Mouse (Mus musculus) gastrocnemius, adult 2 months (tissue): ENCODE results near the gene Leng1. TPM values are rescaled to one million over a fixed set of nuclear protein-coding genes. Genes with fewer than 3 reads are reported as not detected.
"Not testable (repeated sequence)": the region's sequence is repeated elsewhere in the genome, so short reads cannot be mapped to it uniquely, and the experiment has no call there.

Source experiments
- DNase-seq: peaks from one replicate; pipeline ENCODE4 v3.0.0; 2022
- H3K27ac ChIP-seq: fragments of 200-600 bp; 2 replicates; pipeline ENCODE4 v1.8.1; 2022; ENCODE audit warnings: mild to moderate bottlenecking
- H3K4me3 ChIP-seq: fragments of 200-600 bp; 2 replicates; pipeline ENCODE4 v1.8.1; 2022; ENCODE audit warnings: mild to moderate bottlenecking, moderate library complexity
- CTCF ChIP-seq: fragments of 200-600 bp; IDR thresholded peaks from 2 replicates; pipeline ENCODE4 v1.8.1; 2022; ENCODE audit warnings: antibody characterized with exemption, mild to moderate bottlenecking, moderate library complexity
- intact Hi-C: fragments of 180-260 bp; cut with DNase I; formaldehyde crosslinking; loops from one replicate; pipeline ENCODE4 v1.15.1; 2025
- long read RNA-seq, 2 experiments: library from polyadenylated mRNA; stranded (forward); transcript quantifications; one replicate each; pipeline ENCODE4 v2.0.0; 2021
- total RNA-seq, 2 experiments: library from RNA; stranded (reverse); gene quantifications; 2 replicates each; pipeline ENCODE4 v1.2.3; 2021

Leng1 gene
- total RNA-seq = 1 to 10 TPM; 4.9 to 6.8 TPM
- long read RNA-seq, experiment 1, transcript Leng1-201 (4 exons, 2,222 nt) = major isoform, 16 of 16 reads
- long read RNA-seq, experiment 1, partial matches to known transcripts = 0 of 16 reads
- long read RNA-seq, experiment 1, other reads (novel, unspliced or antisense) = 0 of 16 reads
- long read RNA-seq, experiment 2, transcript Leng1-201 (4 exons, 2,222 nt) = major isoform, 22 of 24 reads
- long read RNA-seq, experiment 2, partial matches to known transcripts = 1 of 24 reads
- long read RNA-seq, experiment 2, other reads (novel, unspliced or antisense) = 1 of 24 reads

DNA sequence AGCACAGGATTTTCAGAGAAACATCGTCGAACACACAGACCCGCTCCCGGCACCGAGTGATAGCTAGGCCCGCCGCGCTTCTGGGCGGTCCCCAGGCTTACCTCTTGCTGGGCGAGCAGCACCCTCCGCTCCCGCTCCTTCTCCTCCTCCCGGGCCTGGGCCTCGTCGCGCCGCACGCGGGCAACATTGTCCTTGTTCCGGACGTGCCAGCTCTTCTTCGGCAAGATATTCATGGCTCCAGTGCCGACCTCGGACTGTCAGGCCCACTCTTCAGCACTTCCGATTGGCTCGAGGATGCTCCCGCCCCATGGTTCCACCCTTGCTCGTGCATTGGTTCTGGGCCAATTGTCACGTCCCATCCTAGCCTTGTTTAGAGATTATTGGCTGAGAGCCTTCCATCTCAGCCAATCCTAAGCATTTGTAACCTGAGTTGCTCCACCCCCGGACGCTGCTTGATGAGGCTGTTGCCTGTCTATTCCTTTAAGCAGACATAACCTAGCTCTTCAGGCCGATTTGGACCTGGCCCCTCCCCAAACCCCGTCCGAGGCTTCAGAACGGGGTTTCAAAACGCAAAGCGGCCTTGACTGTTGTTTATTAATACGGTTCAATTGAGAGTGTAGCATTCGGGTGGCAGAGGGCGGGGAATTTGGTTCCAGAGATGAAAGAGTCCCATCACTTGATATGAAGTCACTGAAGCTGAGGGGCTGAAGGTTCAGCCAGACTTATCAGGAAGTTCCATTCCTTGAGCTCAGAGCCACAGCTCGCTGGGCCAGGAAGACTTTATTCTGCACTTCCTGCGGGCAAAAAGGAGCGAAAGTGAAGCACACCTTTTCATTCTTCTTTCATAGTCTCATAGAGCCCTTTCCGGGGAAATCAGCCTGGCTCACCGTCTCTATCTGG is at the start of gene Leng1:
Gene Leng1, minus strand, starts transcription at position 626 of the 900 bp plus-strand sequence.
- Histone ChIP-seq H3K27ac (peak within 1 kb of the TSS; percentile 92), H3K4me3 (peak within 1 kb of the TSS; percentile 78)
- TF ChIP-seq CTCF = no peak
- intact Hi-C loops = loop anchor here (1.0 to 2.0 kb wide), 2 partner anchors 20 to 27 kb away; partner anchors contain the start of genes Cnot3, Mboat7 and Tsen34
- DNase-seq = peak; percentile 98

DNA sequence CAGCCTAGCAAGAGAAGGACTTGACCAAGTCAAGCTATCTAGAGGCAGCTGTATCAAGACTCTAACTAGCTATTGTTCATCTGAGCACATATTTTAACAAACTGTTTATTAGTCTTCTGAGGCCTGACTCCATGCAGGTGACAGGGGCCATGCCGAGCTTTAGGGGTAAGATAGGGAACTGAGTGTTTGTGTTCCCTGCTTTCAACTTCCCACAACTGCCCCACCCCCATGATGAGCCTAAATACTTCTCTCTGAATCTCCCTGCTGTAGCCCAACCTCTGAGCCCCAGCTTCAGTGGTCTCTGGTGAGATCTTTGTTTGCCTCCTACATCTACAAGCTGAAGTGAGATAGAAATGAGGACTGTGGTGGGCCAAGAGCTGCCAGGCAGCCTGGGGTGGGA is 49.6 kb upstream of the Leng1 start:
- DNase-seq = no peak
- TF ChIP-seq CTCF = no peak
- Histone ChIP-seq H3K27ac (no peak overlapping the region), H3K4me3 (no peak overlapping the region)
- intact Hi-C loops = no loop called here

DNA sequence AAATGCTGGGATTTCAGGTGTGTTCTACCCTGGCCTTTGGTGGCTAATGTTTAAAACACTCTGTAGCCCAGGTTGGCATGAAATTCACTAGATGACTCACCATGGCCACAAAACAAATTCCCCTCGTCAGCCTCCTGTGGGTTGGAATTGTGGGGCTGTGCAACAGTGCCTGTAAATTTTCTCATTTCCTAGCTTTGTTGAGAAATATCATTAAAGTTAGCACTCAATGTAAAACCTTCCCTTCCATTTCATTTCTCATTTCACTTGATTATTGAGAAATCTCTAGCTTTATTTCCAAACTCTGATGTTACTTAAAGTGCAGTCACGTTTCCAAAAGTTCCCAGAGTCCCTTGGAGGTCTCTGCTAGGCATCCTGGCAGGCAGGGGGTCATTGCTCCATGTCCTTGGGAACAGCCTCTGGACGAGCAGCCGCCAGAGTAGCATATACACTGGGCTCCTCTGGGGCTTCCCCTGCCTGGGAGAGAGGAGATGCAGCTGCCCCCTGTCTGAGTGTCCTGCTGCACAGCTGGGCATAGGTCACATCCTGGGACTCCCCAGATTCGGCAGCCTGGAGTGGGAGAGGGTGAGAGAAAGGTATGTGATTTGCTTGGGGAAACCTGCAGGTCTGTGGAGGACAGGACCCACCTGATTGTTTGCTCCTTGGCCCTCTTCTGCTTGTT is 46.8 kb upstream of the Leng1 start:
- intact Hi-C loops = no loop called here
- no peak overlapping the region for H3K27ac ChIP-seq
- H3K4me3 ChIP-seq = no peak overlapping the region
- no peak for TF ChIP-seq CTCF
- no peak for DNase-seq

DNA sequence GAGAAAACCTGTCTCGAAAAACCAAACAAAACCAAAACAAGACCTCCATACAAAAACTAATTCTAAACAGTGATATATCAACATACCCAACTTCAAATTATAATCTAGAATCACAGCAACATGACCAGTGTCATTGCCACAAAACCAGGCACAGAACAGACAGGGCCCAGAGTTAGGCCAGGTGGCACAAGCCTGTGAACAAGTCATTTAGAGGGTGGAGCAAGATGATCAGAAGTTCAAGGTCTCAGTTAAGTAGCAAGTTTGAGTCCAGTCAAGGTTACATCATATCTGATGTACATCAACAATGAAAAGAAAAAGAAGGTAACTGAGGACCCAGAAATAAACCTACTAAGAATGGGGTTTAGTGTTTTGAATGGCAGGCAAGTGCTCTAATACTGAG is 43.4 kb upstream of the Leng1 start:
- no peak overlapping the region for H3K4me3 ChIP-seq
- no peak for DNase-seq
- no peak overlapping the region for H3K27ac ChIP-seq
- TF ChIP-seq CTCF = no peak
- intact Hi-C loops = loop anchor here (10.0 kb wide), 1 partner anchor 726 kb away; no protein-coding TSS in a partner anchor

DNA sequence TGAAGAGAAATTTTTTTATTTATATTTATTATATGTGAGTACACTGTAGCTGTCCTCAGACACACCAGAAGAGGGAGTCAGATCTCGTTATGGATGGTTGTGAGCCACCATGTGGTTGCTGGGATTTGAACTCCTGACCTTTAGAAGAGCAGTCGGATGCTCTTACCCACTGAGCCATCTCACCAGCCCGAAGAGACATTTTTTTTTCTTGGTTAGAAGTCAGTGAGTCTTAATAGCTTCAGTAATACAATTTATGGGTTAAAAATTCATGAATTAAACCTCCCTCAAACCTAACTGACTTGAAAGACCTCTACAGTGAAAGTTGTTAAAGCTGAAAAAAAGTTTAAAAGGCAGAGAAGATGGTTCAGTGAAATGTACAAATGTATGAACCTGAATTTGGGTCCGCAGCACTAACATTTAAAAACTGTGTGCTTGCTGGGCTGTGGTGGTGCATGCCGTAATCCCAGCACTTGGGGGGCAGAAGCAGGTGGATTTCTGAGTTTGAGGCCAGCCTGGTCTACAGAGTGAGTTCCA is 42.9 kb upstream of the Leng1 start:
- intact Hi-C loops = loop anchor here (10.0 kb wide), 1 partner anchor 726 kb away; no protein-coding TSS in a partner anchor
- not testable (repeated sequence) for H3K4me3 ChIP-seq, DNase-seq, H3K27ac ChIP-seq

DNA sequence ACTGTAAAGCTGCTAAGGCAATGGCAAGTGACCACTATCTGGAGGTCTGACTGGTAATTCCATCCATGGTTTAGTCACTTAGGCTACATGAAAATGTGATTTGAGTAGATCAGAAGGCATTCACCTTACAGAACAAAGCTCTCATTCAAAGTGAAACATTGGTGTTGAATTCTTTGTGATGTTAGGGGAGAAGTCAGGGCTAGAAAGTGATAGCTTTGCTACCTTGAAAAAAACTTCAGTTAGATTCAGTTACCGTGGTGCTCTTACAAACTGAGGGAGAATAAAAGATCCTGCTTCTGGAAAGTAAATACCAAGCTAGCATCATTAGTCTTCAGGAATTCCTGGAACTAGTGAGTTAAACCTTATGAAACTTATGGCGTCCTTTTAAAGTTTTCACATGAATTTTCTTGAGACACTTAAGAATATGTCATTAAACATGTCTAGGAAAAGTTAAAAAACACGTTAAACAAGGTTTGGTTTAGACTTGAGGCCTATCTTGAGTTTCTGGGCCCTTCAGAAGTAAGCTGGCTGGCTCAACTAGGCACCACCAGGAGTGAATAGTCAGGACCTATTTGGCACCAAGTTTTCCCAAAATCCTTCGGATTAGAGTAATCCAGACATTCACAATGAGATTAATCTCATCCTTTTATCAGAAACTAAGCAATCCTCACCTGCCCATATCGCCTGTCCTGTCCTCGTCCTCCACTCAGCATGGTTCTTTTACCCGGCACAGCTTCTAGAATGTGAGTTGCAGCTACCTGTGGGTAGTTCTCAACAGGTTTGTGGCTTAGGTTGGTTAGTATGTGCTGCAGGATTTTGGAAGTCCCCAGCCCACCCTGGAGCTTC is 42.2 kb upstream of the Leng1 start:
- no peak overlapping the region for H3K4me3 ChIP-seq
- intact Hi-C loops = loop anchor here (10.0 kb wide), 1 partner anchor 727 kb away; no protein-coding TSS in a partner anchor
- H3K27ac ChIP-seq = no peak overlapping the region
- no peak for TF ChIP-seq CTCF
- DNase-seq = no peak

DNA sequence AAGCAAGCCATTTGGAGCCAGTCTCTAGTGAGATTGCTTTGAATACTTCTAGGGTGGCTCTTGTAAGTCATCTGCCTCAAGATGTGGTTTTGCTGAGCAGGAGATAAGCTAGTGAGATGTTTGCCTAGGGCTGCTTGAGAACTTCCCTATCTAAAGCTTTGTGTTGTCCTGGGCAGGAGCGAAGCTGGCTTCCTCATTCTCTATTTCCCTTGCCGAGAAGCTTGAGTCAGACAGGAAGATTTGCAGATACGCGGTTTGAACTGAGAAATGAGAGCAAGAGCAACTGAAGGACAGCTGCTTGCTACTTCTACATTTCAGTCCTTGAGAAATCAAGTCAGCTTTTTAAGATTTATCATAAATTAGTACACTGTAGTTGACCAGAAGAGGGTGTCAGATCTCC is 41.4 kb upstream of the Leng1 start:
- H3K27ac ChIP-seq = no peak overlapping the region
- intact Hi-C loops = loop anchor here (10.0 kb wide), 1 partner anchor 728 kb away; no protein-coding TSS in a partner anchor

DNA sequence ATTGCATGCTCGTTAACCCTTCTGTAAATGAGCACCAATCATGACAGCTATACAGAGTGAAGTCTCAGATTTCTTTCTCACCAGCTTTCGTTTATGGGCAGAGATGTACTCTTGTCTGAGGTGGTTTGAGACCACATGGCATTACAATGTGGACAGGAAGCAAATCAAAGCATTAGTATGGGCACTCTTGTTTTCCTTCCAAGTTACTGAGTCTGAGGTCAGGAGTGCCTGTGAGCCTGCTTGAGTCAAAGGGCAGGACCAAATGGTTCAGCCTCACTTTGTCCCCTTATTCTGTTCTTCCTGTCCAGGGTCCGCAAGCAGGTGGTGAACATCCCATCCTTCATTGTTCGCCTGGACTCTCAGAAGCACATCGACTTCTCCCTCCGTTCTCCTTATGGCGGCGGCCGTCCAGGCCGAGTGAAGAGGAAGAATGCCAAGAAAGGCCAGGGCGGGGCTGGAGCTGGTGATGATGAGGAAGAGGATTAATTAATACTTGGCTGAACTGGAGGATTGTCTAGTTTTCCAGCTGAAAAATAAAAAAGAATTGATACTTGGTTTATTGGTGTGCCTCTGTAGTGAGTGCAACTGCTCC is 40.8 kb upstream of the Leng1 start:
- intact Hi-C loops = loop anchor here (10.0 kb wide), 1 partner anchor 728 kb away; no protein-coding TSS in a partner anchor
- no peak overlapping the region for H3K27ac ChIP-seq
- no peak for DNase-seq
- peak overlapping the region; percentile 83 for H3K4me3 ChIP-seq
- no peak for TF ChIP-seq CTCF

More for the DNA sequence above, 41.4 kb upstream of the Leng1 start:
- no peak overlapping the region for H3K4me3 ChIP-seq
- no peak for TF ChIP-seq CTCF
- no peak for DNase-seq

DNA sequence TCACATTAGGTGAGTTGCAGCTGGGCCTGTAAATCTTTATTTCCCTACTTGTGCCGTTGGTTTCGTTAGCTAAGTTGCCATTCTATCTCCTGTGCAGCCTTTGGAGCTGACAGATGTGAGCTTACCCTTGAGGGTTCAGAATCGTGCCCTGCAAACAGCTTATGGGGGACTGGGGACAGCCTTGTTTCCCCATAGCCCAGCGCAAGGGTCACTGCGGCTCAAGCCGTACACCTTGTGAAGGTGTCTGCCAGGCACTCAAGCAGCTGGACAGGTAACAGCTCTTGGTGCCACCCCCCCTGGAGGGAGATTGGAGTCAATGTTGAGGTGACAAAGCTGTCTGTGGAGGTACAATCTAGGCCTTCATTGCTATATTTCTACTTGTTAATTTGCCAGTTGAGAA is 40.3 kb upstream of the Leng1 start:
- H3K4me3 ChIP-seq = peak overlapping the region; percentile 83
- H3K27ac ChIP-seq = no peak overlapping the region; the same call in 1 of the 2 replicates
- intact Hi-C loops = loop anchor here (10.0 kb wide), 1 partner anchor 729 kb away; no protein-coding TSS in a partner anchor
- DNase-seq = no peak
- TF ChIP-seq CTCF = no peak

DNA sequence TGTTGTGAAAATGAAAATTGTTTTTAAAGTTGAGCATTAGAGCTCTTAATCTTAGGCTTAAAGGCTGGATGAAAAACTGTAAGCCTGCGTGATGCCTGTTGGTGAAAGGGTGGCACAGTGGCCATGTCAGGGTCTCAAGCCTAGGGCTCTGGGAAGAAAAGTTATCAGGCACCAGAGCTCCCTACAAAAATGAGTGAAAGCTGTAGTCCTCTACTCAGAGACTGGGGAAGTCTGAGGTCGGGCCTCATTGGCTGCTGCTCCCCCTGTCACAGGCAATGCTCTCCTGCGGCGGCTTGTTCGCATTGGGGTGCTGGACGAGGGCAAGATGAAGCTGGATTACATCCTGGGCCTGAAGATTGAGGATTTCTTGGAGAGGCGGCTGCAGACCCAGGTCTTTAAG is 39.8 kb upstream of the Leng1 start:
- H3K4me3 ChIP-seq = peak overlapping the region; percentile 83
- intact Hi-C loops = loop anchor here (10.0 kb wide), 1 partner anchor 729 kb away; no protein-coding TSS in a partner anchor
- not testable (repeated sequence) for DNase-seq
- peak overlapping the region; percentile 40; the same call in 1 of the 2 replicates for H3K27ac ChIP-seq

DNA sequence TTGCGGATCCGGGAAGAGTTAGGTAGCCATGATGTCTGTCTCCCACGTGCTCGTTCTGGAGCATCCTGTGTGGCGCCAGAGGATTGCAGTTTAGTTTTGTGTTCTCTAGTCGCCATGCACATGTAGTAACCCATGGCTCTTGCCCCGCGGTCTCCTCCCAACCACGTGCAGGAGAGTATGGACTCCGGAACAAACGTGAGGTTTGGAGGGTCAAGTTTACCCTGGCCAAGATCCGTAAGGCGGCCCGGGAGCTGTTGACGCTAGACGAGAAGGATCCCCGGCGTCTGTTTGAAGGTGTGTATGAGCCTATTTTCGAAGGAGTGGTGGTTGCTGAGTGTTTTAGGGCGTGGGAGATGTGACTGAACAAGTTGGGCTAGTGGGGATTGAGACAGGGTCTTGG is 38.8 kb upstream of the Leng1 start:
- H3K4me3 ChIP-seq = peak overlapping the region; percentile 83
- no peak for DNase-seq
- peak overlapping the region; percentile 95 for H3K27ac ChIP-seq
- TF ChIP-seq CTCF = no peak
- intact Hi-C loops = loop anchor here (10.0 kb wide), 1 partner anchor 730 kb away; no protein-coding TSS in a partner anchor
